Mouse (Mus musculus) neural tube, embryonic 14.5 days (tissue): Measurements from ENCODE around the gene Tnrc6b. TPM values are rescaled to one million over a fixed set of nuclear protein-coding genes. Genes with fewer than 3 reads are reported as not detected.

Experiments used
- ATAC-seq: fragments of 200-750 bp; cut with Nextera tagmentation; 2 replicates; pipeline ENCODE4 v1.8.0; 2017; ENCODE audit warnings: low read depth, mild to moderate bottlenecking, moderate TSS enrichment, moderate library complexity
- H3K27ac ChIP-seq: fragments of 300-500 bp; sonication (generic); 2 replicates; pipeline ENCODE4 v1.5.1; 2014; ENCODE audit warnings: low read depth, mild to moderate bottlenecking, control low read depth, low read length, moderate library complexity, mixed read lengths
- H3K27me3 ChIP-seq: fragments of 300-500 bp; sonication (generic); 2 replicates; pipeline ENCODE4 v1.6.1; 2014; ENCODE audit warnings: low read length; ENCODE audit not compliant: control insufficient read depth, insufficient read depth
- H3K36me3 ChIP-seq: fragments of 300-500 bp; sonication (generic); 2 replicates; pipeline ENCODE4 v1.6.1; 2014; ENCODE audit warnings: low read length, mixed read lengths; ENCODE audit not compliant: control insufficient read depth, insufficient read depth
- H3K4me1 ChIP-seq: fragments of 300-500 bp; sonication (generic); 2 replicates; pipeline ENCODE4 v1.6.1; 2014; ENCODE audit warnings: low read length; ENCODE audit not compliant: control insufficient read depth, insufficient read depth
- H3K4me2 ChIP-seq: fragments of 300-500 bp; sonication (generic); 2 replicates; pipeline ENCODE4 v1.6.1; 2014; ENCODE audit warnings: mild to moderate bottlenecking, low read depth, low read length, control low read depth
- H3K4me3 ChIP-seq: fragments of 300-500 bp; sonication (generic); 2 replicates; pipeline ENCODE4 v1.5.1; 2014; ENCODE audit warnings: low read depth, low read length, control low read depth, mixed read lengths
- H3K9ac ChIP-seq: fragments of 300-500 bp; sonication (generic); replicated peaks from 2 replicates; pipeline ENCODE4 v1.6.1; 2014; ENCODE audit warnings: low read depth, mild to moderate bottlenecking, control low read depth, low read length, mixed read lengths
- H3K9me3 ChIP-seq: fragments of 300-500 bp; sonication (generic); 2 replicates; pipeline ENCODE4 v1.6.1; 2016; ENCODE audit warnings: low read length; ENCODE audit not compliant: control insufficient read depth
- WGBS: fragments of 180-500 bp; shearing (Covaris S2); extraction: QIAGEN DNeasy Blood & Tissue Kit; methylation state at CpG from one replicate; pipeline ENCODE4 v1.1.7; 2014; 5-methylcytosine and 5-hydroxymethylcytosine counted together
- polyA plus RNA-seq: library from polyadenylated mRNA; unstranded; fragments of >200 nt; fragmentation: Nextera tagmentation; extraction: Ambion mirVana; gene quantifications from 2 replicates; pipeline ENCODE4 v1.2.1, GENCODE M21; 2014

Tnrc6b gene
- polyA plus RNA-seq, 1 experiment from 2014 or later, result 26.5 TPM

- H3K4me2 ChIP-seq, result peak overlapping the region; percentile 75
- 0% methylated on average over 10 of the region's 10 CpGs for WGBS
Observed at GRCm38 (mm10) chr15:80799074-80799633, 88.0 kb downstream of the Tnrc6b start.

GRCm38 (mm10) chr15:80799634-80800137 lies 88.6 kb downstream of the Tnrc6b start:
- Histone ChIP-seq H3K4me3 (peak overlapping the region; percentile 61), H3K9me3 (no peaks in the 10 kb centered on the region), H3K4me2 (peak overlapping the region; percentile 75), H3K9ac (peak overlapping the region; percentile 72; the same call in 1 of the 2 replicates), H3K36me3 (no peaks in the 10 kb centered on the region), H3K4me1 (peaks cover 31% of the 10 kb centered on the region), H3K27ac (peak overlapping the region; percentile 90; the same call in 1 of the 2 replicates), H3K27me3 (no peaks in the 10 kb centered on the region)
- ATAC-seq, result peak; percentile 54
- WGBS, result under 1% methylated on average over 10 of the region's 10 CpGs

More at GRCm38 (mm10) chr15:80799074-80799633, 88.0 kb downstream of the Tnrc6b start:
- Histone ChIP-seq H3K4me1 (peaks cover 28% of the 10 kb centered on the region), H3K36me3 (no peaks in the 10 kb centered on the region), H3K9me3 (no peaks in the 10 kb centered on the region), H3K27ac (peak overlapping the region; percentile 90), H3K27me3 (no peaks in the 10 kb centered on the region), H3K4me3 (peak overlapping the region; percentile 61), H3K9ac (peak overlapping the region; percentile 72)
- peak; percentile 64 for ATAC-seq

DNA sequence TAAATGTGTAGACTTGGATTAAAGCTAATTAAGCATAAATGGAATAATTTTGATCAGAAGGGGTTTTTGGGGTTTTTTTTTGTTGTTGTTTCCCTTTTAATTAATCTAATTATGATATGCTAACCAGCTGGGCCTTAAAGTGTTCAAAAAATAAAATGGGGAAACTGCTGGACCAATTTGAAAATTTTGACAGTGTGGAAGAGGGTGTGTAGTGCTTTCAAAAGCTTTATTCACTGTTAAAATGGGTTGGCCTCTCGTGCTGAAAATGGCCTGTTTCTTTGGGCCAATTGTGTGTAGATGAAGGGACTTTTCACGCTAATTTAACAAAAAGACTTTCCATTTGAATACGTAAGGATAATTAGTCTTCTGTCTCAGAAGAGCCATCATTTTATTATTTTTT lies 89.1 kb downstream of the Tnrc6b start:
- H3K27me3 ChIP-seq, result no peaks in the 10 kb centered on the region
- H3K4me2 ChIP-seq, result peak overlapping the region; percentile 75
- 3% methylated on average over 3 of the region's 3 CpGs for WGBS
- H3K4me1 ChIP-seq, result peaks cover 31% of the 10 kb centered on the region
- no peak for ATAC-seq
- peak overlapping the region; percentile 72; the same call in 1 of the 2 replicates for H3K9ac ChIP-seq
- peak overlapping the region; percentile 61 for H3K4me3 ChIP-seq
- H3K9me3 ChIP-seq, result no peaks in the 10 kb centered on the region
- no peaks in the 10 kb centered on the region for H3K36me3 ChIP-seq
- H3K27ac ChIP-seq, result no peak overlapping the region

DNA sequence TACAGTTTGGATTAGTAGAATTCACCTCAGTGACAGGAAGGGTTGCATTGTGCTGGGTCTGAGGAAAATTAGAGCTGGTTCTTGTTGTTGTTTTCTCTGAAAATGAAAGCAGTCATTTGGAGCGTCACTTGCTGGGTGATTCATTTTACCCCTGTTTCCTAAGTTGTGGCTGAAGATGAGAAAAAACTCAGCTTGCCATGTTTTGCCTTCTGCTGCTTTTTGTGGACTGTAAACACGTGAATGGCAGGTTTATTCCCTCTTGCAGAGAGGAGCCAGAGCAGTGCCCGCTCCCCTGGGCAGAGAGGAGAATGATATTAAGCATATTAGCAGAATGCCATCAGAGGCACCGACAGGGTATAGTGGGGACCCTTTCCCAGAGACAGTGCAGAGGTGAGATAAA lies 89.7 kb downstream of the Tnrc6b start:
- no peaks in the 10 kb centered on the region for H3K36me3 ChIP-seq
- no peaks in the 10 kb centered on the region for H3K27me3 ChIP-seq
- H3K9me3 ChIP-seq, result no peaks in the 10 kb centered on the region
- WGBS, result 3% methylated on average over 4 of the region's 4 CpGs
- no peak overlapping the region for H3K27ac ChIP-seq
- H3K4me1 ChIP-seq, result peaks cover 31% of the 10 kb centered on the region
- H3K4me2 ChIP-seq, result peak overlapping the region; percentile 75
- no peak for ATAC-seq
- peak overlapping the region; percentile 61 for H3K4me3 ChIP-seq
- H3K9ac ChIP-seq, result peak overlapping the region; percentile 72; the same call in 1 of the 2 replicates

DNA sequence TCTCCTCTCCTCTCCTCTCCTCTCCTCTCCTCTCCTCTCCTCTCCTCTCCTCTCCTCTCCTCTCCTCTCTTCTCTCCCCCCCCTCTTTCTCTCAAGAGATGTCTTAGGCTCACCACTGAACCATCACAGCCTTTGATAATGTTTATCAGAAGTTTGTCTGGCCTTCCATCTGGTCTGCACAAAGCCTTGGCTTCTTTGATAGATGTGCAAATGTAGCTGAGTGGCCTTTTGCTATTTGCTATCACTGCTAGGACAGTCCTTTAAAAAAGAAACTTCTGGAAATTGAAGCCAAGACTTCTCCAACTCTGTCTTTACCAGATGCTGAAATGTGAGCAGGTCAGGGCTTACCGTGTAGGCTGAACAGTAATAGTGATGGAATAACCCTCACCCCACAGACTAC lies 90.5 kb downstream of the Tnrc6b start:
- Histone ChIP-seq H3K36me3 (no peaks in the 10 kb centered on the region), H3K27me3 (no peaks in the 10 kb centered on the region), H3K4me1 (peaks cover 31% of the 10 kb centered on the region), H3K4me2 (peak overlapping the region; percentile 75), H3K9ac (no peak overlapping the region), H3K4me3 (no peak overlapping the region), H3K27ac (no peak overlapping the region), H3K9me3 (no peaks in the 10 kb centered on the region)
- WGBS, result 69% methylated on average over 1 of the region's 1 CpGs
- no peak for ATAC-seq

- no peaks in the 10 kb centered on the region for H3K36me3 ChIP-seq
- no peak overlapping the region for H3K27ac ChIP-seq
- H3K4me2 ChIP-seq, result no peak overlapping the region
- H3K27me3 ChIP-seq, result no peaks in the 10 kb centered on the region
- H3K4me3 ChIP-seq, result no peak overlapping the region
- peaks cover 10% of the 10 kb centered on the region for H3K4me1 ChIP-seq
- no peaks in the 10 kb centered on the region for H3K9me3 ChIP-seq
- WGBS, result 85% methylated on average over 5 of the region's 5 CpGs
- no peak for ATAC-seq
- H3K9ac ChIP-seq, result no peak overlapping the region
Observed at GRCm38 (mm10) chr15:80807162-80807561, 96.0 kb downstream of the Tnrc6b start.

DNA sequence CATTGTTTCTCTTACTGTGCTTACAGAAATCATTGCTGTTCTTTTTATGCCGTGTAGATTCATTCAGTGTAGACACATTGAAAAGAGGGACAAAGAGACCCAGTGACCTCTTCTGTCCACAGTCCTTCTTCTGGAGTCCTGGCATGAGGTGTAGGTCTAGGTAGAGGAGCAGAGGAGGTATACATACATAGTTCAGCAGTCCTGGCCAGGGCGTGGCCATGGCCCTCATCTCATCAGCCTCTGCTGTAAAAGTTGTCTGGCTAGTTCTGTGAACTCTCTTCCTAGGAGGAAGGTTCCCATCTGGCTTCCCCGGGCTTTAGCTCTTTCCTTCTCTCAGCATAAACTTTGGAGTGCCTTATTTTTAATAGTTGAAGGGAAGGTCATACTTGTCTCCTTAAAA lies 99.1 kb downstream of the Tnrc6b start:
- no peaks in the 10 kb centered on the region for H3K27me3 ChIP-seq
- H3K4me3 ChIP-seq, result no peak overlapping the region
- 93% methylated on average over 3 of the region's 3 CpGs for WGBS
- H3K36me3 ChIP-seq, result no peaks in the 10 kb centered on the region
- H3K9ac ChIP-seq, result no peak overlapping the region
- H3K9me3 ChIP-seq, result no peaks in the 10 kb centered on the region
- H3K4me1 ChIP-seq, result no peaks in the 10 kb centered on the region
- ATAC-seq, result no peak
- no peak overlapping the region for H3K27ac ChIP-seq
- no peak overlapping the region for H3K4me2 ChIP-seq

GRCm38 (mm10) chr15:80812840-80813239 lies 101.7 kb downstream of the Tnrc6b start:
- no peaks in the 10 kb centered on the region for H3K27me3 ChIP-seq
- 95% methylated on average over 4 of the region's 4 CpGs for WGBS
- H3K9ac ChIP-seq, result no peak overlapping the region
- no peak for ATAC-seq
- H3K4me3 ChIP-seq, result no peak overlapping the region
- no peak overlapping the region for H3K4me2 ChIP-seq
- no peak overlapping the region for H3K27ac ChIP-seq
- no peaks in the 10 kb centered on the region for H3K9me3 ChIP-seq
- no peaks in the 10 kb centered on the region for H3K4me1 ChIP-seq
- no peaks in the 10 kb centered on the region for H3K36me3 ChIP-seq

- no peaks in the 10 kb centered on the region for H3K36me3 ChIP-seq
- no peak overlapping the region for H3K27ac ChIP-seq
- WGBS, result 93% methylated on average over 7 of the region's 7 CpGs
- no peaks in the 10 kb centered on the region for H3K27me3 ChIP-seq
- H3K9me3 ChIP-seq, result no peaks in the 10 kb centered on the region
- no peak for ATAC-seq
- no peaks in the 10 kb centered on the region for H3K4me1 ChIP-seq
- H3K4me3 ChIP-seq, result no peak overlapping the region
- H3K9ac ChIP-seq, result no peak overlapping the region
- H3K4me2 ChIP-seq, result no peak overlapping the region
Observed at GRCm38 (mm10) chr15:80814792-80815191, 103.7 kb downstream of the Tnrc6b start.
